Comparison of ENCODE assay signal across 16 mouse cellular contexts in the genomic region with DNA sequence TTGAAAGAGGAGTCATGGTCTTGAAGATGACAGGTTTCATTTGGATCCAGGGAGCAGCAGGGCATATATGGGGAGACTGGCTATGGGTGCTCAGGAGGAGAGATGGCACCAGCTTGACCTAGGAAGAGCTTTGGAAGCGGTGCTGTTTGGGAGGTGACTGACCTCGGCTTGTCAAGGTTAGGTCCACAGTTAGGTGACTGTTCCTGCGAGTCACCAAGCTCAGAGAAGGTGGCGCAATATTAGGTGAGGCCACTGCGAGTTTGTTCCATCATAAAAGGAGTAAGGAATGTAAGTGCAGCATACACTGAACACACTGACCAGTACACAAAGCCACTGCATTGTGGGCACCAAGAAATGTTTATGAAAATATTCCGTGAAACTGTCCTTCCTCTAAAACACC.
"Had no signal": no experiment of that assay in that cellular context is flagged by ENCODE, and none has a peak within 500 bp of the region (broad histone marks: within the 10 kb centered on the region; RNA-seq: fewer than 3 reads in every experiment).

No protein-coding gene starts in this region.

- H3K9me3 ChIP-seq: limb, embryonic 15.5 days; megakaryocyte, embryonic 14.5 days; midbrain, embryonic 15.5 days; neural tube, embryonic 12.5 days had no signal

- H3K27me3 ChIP-seq: limb, embryonic 15.5 days; megakaryocyte, embryonic 14.5 days; midbrain, embryonic 15.5 days; neural tube, embryonic 12.5 days had no signal

- ATAC-seq: midbrain, embryonic 15.5 days had no signal

- DNase-seq: kidney, adult 11 months; kidney, adult 9 months; kidney, postnatal 10 days; kidney, postnatal 4 days; lung, embryonic 14.5 days; lung, postnatal 10 days; lung, postnatal 4 days; right cerebral cortex, postnatal 4 days; spleen, adult 18-20 months; thymus, postnatal 36 days had no signal

- H3K27ac ChIP-seq: left cerebral cortex, adult 2 months; limb, embryonic 15.5 days; midbrain, embryonic 15.5 days; neural tube, embryonic 12.5 days had no signal

- H3K36me3 ChIP-seq: midbrain, embryonic 15.5 days; neural tube, embryonic 12.5 days had no signal

- H3K4me2 ChIP-seq: limb, embryonic 15.5 days; lung, embryonic 14.5 days; midbrain, embryonic 11.5 days; midbrain, embryonic 15.5 days; neural tube, embryonic 12.5 days had no signal

- H3K9ac ChIP-seq: limb, embryonic 15.5 days; lung, embryonic 14.5 days; midbrain, embryonic 15.5 days; neural tube, embryonic 12.5 days had no signal

- H3K4me3 ChIP-seq: left cerebral cortex, adult 2 months; limb, embryonic 15.5 days; megakaryocyte, embryonic 14.5 days; midbrain, embryonic 15.5 days; neural tube, embryonic 12.5 days had no signal

- H3K4me1 ChIP-seq: midbrain, embryonic 15.5 days; neural tube, embryonic 12.5 days had no signal
